Mouse (Mus musculus): ENCODE data around the gene Tex46. TPM values are rescaled to one million over a fixed set of nuclear protein-coding genes. Genes with fewer than 3 reads are reported as not detected.

Tex46 gene
- not detected for polyA plus RNA-seq (2017; shearing (Covaris generic))

DNA sequence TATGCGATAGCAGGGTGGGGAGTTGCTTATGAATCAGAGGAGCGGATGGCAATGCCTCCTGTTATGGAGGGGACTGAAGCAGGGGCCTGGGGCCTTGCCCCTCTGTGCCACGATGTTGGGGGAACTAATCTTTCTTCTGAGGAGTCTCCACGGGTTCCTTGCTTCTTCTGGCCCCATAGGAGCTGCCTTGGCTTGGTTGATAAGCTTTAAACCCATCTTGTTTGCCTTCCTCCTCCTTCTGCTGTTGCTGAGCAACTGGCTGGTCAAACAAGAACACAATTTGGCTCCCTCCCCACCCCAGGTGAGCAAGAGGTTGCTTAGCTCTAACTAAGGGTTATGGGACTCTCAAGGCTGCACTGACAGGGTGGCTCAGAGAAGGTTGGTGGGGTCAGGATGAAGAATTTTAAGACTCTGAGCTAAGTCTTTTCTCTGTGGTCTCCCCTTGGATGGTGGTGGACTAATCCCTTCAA lies at the start of gene Tex46:
TSS of gene Tex46 (plus strand) at position 51 of the 470 bp plus-strand sequence.
- no peak for ATAC-seq

DNA sequence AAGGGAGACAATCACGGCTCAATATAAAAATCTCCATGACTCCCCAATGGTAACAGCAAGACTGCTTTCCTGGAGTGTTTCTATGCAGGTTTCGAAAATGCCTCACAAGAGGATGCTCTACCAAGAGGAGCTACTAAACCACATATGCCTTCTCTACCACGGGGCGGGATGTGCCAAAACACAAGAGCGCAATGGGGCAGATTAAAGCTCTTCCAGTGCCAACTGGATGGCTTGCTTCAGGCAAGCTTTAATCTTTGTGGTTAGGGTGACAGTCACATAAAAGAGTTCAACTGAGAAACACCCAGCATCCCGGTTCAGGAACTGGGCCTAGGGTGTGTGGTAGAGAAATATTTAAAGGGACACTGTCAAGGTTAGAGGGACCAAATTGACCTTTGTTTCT lies 47.5 kb upstream of the Tex46 start:
- ATAC-seq = no peak

DNA sequence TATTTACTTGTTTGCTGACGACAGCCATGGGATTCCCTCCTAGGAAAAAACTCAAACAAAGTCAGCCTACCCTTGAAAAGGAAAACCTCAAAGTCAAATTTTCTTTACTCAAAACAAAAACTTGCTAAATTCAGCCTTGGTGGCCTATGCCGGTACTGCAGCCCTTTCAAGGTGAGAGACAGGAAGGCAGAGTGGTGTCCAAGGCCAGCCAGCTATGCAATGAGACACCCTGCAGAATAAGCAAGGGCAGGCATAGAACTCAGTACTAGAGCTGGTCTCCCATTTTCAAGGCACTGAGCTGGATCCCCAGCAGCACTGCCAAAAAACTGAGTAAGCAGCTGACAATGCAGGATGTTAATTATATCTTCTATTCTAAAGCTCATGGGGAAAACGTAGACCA lies 41.6 kb upstream of the Tex46 start:
- ATAC-seq = no peak

DNA sequence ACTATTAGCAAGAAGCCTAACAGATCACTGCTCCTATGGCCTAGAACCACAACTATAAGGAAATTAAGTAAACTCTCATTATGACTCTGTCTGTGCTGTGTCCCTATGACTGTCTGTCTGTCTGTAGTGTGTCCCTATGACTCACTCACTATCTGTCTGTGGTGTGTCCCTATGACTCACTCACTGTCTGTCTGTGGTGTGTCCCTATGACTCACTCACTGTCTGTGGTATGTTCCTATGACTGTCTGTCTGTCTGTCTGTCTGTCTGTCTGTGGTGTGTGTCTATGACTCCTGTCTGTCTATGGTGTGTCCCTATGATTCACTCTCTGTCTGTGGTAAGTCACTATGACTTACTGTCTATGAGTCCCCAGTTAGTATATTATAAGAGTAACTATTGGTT lies 40.2 kb upstream of the Tex46 start:
- peak; percentile 77 for ATAC-seq

DNA sequence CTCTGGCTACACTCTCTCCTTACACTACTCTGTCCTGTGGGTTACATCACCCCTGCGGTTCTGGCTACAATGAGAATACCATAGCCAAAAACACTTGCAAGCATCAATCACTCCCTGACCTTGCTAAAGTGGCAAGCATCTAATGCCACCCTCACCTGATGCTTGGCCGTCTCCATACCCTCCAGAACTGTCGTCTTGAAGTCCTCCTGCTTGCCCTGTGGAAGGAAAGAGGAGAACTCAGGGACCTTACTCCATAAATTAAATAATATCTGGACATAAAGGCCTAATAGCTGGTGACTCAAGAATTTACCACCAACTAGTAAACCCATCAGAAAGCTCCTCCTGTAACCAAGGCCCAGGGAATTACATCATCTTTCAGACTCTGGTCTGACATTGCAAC lies 28.4 kb upstream of the Tex46 start:
- no peak for ATAC-seq

DNA sequence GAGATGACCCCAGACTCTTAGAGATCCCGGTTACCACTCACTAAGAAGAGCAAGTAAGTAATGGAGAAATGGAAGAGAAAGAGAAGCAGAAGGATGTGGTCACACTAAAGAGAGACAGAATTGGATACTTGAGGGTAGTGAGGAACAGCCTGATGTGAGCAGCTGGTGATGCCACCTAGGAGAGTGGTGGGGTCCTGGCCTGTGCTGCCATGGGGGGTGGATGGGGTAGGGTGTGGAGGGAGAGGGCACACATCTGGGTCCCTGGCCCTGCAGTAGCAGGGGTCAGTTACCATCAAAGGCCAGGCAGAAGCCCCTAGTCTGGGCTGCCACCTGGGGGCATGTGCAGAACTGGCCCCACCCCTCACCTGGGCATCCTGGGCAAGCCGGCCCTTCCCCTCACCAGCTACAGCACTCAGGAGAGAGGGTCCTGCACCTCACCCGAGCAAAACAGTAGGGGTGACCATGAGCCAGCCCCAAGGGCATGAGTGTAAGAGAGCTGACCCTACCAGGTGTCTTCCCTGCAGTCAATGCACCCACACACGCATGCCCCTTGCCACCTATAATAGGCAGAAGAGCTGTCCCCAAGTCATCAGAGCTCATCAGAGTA lies 22.9 kb upstream of the Tex46 start:
- no peak for ATAC-seq

DNA sequence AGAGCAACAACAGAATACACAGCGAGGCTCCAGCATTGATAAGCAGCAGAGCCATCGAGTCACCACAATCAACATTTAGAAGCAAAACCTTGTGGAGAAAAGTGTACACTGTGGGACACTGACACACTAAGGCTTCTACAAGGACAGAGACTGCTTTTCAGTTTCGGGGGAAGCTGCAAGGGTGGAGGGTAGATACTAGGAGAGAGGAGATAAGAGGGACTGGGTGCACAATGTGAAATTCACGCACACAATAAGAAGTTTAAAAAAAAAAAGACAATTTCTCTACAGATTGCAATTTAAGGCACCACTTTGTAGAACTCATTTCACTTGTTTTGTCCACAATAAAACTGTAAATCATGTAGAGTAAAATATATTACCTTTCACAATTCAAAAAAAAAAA lies 22.2 kb upstream of the Tex46 start:
- ATAC-seq = no peak

DNA sequence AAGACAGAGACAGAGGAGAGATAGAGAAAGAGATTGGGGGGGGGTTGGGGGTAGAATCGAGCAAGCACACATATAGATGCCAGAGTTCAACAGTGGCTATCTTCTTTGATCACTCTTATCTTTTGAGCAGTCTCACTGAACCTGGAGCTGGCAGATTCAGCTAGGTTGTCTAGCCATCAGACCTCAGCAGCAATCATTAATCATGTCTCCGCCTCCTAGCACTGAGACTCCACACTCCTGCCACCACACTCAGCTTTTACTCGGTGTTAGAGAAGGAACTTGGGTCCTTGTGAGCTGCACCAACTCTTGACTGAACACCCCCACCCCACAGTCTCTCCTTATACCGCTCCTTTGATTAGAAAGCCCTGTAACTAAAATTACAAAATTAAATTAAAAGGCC lies 18.1 kb upstream of the Tex46 start:
- no peak for ATAC-seq

DNA sequence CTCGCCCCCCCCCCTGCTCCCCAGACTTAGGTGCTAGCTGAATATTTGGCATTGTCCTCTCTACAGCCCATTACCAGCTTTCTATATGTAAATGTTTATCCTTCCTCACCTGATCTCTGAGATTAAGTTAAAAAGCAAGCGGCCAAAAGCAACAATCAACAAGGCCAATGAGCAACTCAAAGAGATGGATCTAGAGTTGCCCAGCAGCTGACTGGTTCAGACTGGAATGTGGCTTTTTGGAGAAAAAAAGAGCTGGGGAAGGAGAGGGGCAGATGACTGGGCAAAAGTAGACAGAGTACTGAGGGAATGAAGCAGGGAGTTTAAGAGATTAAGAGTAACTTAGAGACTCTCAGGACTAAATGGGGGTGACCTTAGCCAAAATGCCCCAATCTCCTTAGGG lies 16.2 kb upstream of the Tex46 start:
- ATAC-seq = no peak

DNA sequence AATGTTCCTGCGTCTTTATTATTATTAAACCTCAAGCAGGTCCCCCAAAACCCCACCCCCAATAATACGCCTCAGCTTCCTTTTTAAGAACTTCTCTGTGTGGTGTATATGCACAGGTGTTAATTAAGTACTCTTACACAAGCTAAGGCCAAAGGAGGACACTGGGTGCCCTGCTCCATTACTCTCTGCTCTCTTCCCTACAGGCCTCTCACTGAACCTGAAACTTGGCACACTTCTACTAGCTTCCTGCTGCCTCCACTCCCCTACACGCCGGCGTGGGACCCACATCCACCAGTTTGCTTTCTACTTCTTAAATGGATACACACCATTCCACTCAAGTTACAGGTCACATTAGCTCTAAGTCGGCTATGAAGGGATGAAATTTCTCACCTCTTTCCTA lies 15.0 kb upstream of the Tex46 start:
- ATAC-seq = no peak

DNA sequence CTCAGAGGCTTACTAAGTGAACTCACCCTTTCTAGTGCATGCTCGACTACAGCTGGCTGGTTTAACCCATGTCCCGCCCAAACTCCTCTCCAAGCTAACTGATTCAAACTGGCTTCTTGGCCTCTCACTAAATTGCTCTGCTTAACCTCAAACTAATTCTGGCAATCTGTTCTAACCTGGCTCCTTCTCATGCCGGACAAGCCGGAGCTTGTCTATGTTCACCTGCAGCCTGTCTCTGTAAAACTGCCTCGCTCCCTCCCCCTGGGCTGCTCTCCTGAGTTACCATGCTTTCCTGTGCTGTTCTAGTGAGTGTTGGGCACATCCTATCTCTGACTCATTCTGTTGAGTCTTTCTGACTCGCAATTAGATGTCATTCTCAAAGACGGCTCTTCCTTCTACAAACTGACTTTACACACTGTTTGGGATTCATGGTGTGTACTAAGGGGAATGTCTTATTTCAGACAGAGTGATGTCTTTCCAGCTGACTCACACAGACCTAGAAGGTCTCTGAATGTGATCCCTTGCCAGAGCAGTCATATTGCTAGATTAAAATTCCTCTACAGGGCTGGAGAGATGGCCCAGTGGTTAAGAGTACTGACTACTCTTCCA lies 11.9 kb upstream of the Tex46 start:
- no peak for ATAC-seq

DNA sequence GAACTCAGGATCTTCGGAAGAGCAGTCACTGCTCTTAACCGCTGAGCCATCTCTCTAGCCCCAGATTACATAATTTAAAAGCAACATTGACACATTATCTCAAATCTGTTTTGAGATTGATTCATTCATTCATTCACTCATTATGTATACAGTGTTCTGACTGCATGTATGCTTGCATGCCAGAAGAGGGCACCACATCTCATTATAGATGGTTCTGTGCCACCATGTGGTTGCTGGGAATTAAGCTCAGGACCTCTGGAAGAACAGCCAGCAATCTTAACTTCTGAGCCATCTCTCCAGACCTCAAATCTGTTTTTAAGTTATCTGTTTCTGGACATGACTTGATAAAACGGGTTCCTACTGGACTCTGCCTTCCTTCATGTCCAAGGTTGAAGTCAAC lies 10.4 kb upstream of the Tex46 start:
- ATAC-seq = no peak

DNA sequence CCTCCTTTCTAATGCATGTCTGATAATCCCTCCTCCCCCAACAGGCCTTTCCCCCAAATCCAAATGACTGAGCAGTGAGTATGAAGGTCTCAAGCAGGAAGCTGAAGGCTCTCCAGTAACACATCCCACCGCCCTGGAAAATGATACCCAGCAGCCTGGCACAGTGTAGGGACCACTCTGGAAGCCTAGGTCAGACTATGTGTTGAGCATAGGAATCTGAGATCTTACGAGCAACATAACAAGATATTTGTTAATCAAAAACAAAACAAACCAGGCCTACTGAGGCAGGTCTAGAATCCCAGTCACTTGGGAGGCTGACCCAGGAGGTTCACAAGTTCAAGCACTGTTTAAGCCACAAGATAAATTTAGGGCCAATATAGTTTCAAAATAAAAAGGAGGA lies 9.7 kb upstream of the Tex46 start:
- ATAC-seq = no peak

DNA sequence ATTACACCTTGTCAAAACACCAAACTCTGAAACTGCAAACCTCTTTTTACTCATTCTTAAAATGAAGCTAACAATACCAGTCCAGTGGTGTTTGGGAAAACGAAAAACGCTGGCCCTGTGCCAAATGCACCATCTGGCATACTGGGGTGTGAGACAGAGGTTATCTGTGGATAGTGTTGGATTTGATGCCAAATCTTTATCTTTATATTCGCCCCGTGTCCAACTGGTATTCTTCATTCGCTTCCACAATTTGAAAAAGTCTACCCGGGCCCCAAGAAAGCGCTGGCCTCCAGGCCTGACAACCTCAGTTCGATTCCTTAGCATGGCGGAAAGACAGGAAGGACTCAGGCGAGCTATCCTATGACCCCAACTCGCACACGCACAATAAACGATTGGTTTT lies 8.8 kb upstream of the Tex46 start:
- no peak for ATAC-seq

DNA sequence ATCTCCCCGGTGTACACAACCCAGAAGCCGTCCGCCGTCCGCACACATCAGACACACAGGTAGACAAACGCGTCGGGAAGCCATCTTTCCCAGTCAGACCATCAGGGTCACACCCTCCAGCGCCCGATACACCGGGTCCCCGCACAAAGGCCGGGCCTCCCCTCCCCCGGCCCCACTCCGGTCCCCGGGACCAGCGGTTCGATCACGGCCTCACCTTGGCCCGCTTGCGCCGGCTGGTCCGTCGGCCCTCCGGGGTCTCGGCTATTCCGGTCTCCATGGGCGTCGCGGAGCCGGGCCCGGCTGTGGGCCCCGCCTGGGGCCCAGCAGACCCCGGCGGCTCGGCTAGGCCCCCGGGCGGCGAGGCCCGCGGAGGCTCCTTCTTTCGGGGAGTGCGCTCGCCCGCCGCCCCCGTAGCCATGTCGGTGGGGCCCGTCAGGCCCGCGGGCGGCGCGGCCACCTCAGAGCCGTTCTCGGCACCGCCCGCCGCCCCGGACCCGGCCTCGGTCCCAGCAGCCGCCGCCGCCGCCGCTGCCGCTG lies 8.2 kb upstream of the Tex46 start:
- ATAC-seq = peak; percentile 40

DNA sequence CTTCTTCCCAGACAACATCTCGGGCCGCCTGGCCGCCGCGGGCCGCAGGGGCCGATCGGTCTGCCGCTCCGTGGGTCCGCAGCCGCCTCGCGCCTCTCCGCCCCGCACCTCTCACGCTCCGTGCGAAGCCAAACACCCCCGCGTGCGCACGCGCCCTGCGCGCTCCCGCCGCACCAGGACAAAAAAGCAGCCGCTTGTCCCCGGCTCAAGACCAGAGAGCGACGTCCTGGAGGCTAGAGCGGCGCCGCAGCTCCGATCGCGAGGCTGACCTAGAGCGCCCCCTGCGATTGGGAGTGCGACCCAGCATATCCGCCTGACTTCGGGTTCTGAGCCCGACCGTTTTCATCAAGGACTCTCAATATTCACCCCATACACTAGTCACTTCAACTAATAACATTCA lies 7.7 kb upstream of the Tex46 start, which contains the start of gene Kdm1a:
TSS of gene Kdm1a (minus strand) at position 156 of the 400 bp plus-strand sequence.
- peak; percentile 82 for ATAC-seq

DNA sequence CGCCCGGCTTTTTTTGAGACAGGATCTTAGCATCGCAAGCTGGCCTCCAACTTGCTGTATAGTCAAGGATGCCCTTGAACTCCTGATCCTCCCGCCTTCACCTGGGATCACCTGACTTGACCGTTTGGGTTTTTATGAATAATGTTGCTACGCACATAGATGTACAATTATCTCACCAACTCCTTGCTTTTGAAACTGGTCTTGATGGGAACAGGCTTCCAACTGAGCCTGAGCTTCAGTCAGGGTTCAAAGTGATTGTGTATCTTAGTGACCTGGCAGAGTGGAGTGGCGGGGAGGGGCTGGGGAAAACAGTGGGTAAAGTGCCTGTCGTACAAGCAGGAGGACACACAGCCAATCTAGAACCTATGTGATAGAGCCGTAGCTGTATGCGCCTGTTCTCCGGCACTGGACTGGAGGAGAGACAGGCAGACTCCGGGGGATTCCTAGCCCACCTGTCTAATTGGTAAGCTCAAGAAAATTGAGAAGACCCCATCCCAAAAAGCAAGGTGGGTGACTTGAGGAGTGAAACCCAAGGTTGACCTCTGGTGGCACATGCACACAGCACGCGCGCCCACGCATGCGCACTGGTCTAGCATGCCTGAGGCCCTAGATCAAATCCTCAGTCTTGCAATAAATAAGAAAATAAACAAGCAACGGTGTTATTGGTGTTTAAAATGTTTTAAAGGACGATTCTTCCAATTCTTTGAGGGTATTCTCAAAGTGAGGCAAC lies 4.3 kb upstream of the Tex46 start:
- ATAC-seq = no peak

DNA sequence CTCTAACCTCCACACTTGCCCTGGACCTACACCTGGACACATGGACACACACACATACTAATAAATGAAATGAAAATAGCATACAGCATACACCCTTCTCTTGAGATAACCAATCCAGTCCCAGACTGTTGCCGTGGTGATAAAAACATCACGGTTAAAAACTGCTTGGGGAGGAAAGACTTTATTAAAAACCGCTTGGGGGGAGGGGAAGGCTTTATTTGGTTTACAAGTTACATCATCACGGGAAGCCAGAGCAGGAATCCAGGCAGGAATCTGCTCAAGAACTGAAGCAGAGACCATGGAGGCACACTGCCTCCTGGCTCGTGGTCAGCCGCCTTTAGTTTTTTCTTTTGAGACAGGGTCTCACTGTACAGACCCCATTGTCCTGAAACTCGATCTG lies 3.4 kb downstream of the Tex46 start:
- ATAC-seq = no peak

DNA sequence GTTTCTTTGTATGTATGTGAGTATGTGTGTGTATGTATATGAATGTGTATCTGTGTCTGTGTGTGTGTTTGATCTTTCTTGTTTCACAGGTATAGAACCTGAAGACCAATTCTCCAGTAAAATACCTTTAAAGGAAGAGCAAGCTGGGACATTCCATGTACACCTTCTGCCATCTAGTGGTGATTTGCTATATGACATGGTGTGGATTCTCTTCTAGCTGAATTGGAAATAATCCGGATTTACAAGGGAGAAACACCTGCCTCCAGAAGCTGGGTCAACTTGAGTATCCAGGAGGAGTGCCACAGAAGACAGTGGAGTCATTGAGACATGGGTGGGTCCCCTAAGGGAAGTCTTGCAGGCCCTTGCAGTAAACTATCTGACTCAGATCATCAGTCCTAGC lies 11.1 kb downstream of the Tex46 start:
- ATAC-seq = no peak

DNA sequence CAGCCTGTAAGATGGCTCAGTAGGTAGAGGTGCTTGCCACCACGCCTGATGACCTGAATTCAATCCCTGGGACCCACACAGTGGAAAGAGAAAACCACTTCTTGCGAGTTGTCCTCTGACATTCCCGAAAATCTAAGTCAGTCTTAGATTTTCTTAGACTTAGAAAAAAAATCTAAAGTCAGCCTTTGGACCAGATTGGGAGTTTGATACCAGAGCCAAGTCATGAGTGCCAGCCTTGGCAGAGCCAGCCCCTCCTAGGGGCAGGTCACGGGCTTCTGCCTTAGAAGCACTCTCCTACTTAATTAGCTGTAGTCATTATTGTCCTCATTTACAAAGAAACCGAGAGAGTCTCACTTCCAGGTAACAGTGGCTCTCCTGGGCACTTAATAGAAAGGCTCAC lies 11.7 kb downstream of the Tex46 start:
- no peak for ATAC-seq

DNA sequence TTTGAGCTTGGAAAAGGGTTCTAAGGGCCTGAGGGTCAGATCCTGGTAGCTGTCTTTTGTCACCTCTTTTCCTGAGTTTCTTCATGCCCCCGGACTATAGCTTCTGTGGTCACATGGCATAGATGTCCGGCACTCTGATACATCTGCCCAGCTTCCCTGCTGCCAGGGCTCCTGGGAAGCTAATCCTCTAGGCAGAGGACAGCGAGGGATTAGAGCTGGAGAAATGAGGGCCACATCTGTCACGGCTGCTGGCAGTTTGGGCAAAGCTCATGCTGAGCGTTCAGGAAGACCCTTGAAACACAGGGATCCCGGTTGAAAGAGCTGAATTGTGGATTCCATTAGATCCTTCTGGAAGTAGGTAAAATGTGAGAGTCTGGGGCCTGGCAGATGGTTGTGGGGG lies 12.2 kb downstream of the Tex46 start, which contains the start of gene Lactbl1:
TSS of gene Lactbl1 (plus strand) at position 234 of the 400 bp plus-strand sequence.
- no peak for ATAC-seq

DNA sequence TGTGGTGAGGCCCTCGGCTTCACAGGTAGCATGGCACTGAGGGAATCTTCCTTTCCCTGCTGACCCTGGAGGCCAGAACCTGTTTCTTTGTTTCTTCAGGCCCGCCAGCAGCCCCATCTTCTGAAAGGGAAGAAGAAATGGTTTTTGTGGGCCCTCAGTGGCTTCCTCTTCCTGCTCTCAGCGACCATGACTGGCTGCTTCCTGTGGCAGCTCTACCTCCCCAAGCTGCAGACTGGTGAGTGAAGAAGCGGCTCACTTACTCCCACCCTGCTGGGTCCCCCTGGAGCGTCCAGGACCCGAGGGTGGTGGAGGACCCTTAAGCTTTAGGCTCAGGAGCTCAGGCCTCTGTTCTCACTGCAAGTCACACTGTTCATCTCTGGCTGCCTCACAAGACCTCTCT lies 16.4 kb downstream of the Tex46 start:
- ATAC-seq = no peak

DNA sequence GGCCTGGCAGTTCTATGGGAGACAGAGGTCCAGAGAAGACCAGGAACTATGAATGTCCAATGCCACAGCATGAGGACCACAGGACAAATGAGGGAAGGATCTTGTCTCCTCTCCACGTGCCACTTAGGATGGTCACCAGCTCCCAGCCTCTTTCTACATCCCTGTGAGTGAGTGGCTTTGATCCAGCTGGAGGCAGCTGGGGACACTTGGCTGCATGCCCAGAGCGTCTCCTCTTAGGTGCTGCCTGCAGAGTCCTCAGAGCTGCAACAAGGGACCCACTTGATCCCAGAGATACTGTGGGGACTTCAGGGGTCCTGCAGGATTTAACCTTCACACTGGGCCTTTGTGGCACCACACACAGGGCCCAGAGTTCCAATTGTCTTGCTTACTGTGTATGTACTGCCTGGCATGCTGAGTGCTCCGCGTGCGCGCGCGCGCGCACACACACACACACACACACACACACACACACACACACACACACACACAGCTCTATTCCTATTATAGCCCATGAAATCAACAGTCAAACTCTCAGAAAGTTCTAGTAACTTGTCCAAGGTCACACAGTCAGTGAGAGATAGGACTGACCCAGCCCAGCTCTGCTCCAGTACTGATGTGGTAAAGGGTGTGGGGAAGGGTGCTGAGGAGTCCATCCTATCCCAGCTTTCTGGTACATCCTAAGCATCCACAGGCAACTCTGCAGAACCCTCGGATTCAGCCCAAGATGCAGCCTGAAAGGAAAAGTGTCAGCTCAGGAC lies 21.2 kb downstream of the Tex46 start:
- ATAC-seq = no peak

Measured in activated CD4-positive, CD25-positive, alpha-beta regulatory T cell, adult 4 months (primary cell).